Mouse (Mus musculus) C2C12 (cell line): ENCODE results near the gene Sstr3.

Experiments
- CTCF ChIP-seq: IDR thresholded peaks from one replicate; pipeline ENCODE4 v1.5.1; 2011; ENCODE audit not compliant: control insufficient read depth, insufficient read depth, insufficient read length
- FOSL1 ChIP-seq: IDR thresholded peaks from one replicate; pipeline ENCODE4 v1.8.0; 2011; ENCODE audit warnings: mild to moderate bottlenecking, low read length; ENCODE audit not compliant: poor library complexity, insufficient read depth, severe bottlenecking
- MYOD1 ChIP-seq: IDR thresholded peaks from one replicate; pipeline ENCODE4 v1.6.1; 2011; ENCODE audit warnings: low read depth; ENCODE audit not compliant: control insufficient read depth, insufficient read length
- USF1 ChIP-seq: IDR thresholded peaks from one replicate; pipeline ENCODE4 v1.6.1; 2011; ENCODE audit warnings: low read depth, mild to moderate bottlenecking, control low read depth, moderate library complexity

DNA sequence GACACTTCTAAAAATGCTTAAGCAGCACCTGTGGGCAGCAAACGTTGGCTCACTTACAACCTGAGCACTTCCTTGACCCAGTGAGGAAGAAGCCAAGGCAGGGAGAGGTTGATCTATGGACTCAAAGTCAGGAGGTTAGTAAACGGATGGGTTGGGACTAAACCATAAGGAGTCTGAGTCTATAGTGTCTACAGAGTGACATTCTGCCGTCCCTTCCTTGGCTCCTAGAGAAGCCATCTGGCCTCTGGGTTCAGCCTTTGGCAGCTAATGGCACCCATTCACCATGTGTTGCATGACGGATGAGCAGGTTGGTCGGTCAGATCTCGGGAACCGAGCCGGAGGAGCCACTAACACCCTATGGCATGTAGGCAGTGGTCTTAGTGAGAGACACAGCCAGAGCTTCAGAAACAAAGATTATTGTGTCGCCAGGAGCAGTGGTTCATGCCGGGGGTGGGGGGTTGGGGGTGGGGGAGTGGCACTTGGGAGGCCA, 11.1 kb downstream of the Sstr3 start:
- TF ChIP-seq CTCF (no peak), MYOD1 (no peak), USF1 (no peak), FOSL1 (no peak)
